Mouse (Mus musculus) stomach, postnatal 0 days (tissue): ENCODE results near the gene Tmem104.

Experiments used
- CTCF ChIP-seq: IDR thresholded peaks from 2 replicates; pipeline ENCODE4 v1.5.1; 2016; ENCODE audit warnings: antibody characterized with exemption, low read depth, mild to moderate bottlenecking, moderate library complexity
- EP300 ChIP-seq: optimal IDR thresholded peaks from 2 replicates; pipeline ENCODE3; 2016; ENCODE audit warnings: antibody characterized with exemption

DNA sequence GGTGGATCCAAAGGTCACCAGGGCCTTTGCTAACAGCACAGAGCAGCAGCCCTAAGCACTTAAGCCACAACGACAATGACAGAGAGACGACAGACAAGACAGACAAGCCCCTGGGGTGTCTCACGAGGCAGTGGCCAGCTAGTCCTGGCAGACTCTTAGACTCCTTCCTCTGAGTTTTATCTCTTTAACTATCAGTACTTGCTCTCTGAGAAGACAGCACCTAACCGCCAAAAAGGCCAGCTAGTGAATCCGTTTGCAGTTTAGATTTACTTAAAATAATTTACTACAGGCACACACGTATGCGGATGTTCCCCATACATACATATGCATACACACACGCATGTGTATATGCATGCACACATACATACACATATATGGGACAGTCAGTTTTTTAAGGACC, 10.3 kb downstream of the Tmem104 start:
- TF ChIP-seq CTCF (no peak), EP300 (no peak)
